8 mouse cellular contexts compared by ENCODE assay signal in the genomic region with DNA sequence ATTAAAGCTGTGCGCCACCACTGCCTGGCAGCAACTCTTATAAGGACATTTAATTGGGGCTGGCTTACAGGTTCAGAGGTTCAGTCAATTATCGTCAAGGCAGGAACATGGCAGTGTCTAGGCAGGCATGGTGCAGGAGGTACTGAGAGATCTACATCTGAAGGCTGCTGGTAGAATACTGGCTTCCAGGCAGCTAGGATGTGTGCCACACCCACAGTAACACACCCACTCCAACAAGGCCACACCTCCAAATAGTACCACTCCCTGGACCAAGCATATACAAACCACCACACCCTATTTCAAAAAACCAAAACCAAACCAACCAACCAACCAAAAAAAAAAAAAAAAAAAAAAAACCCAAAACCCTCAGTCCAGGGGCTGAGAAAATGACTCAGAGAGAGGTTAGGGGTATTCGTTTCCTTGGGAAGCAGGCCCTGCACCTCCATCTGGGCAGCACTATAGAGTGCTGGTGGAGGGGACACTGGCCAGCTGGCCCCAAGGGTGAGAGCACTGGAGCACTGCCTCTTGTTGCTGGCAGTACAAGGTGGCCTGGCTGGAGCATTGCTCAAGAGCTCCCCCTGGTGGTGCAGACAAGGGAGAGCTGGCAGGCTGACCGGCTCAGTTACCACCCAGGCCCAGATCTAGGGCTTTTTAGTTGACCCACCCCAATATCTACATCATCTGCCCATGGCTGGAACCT. TPM values are rescaled to one million over a fixed set of nuclear protein-coding genes. Genes with fewer than 3 reads are reported as not detected.
DNase-seq lines count a peak whose midpoint lies in the region; ATAC-seq and TF ChIP-seq lines count a peak whose summit lies in the region.

No protein-coding gene starts in this region.

- H3K4me2 ChIP-seq in forebrain, embryonic 11.5 days (ENCODE audit: low read depth, low read length, severe bottlenecking) = no peak overlapping the region
- no peak overlapping the region for H3K4me2 ChIP-seq in heart, embryonic 16.5 days (ENCODE audit: low read depth, low read length)
- peak overlapping the region; percentile 25 for H3K4me2 ChIP-seq in liver, embryonic 16.5 days (ENCODE audit: low read depth, low read length)

- H3K4me3 ChIP-seq in G1E (ENCODE audit: low read depth, low read length) = no peak overlapping the region
- no peak overlapping the region for H3K4me3 ChIP-seq in forebrain, embryonic 11.5 days (ENCODE audit: low read depth, low read length)
- H3K4me3 ChIP-seq in heart, embryonic 16.5 days (ENCODE audit: low read length) = no peak overlapping the region
- no peak overlapping the region for H3K4me3 ChIP-seq in liver, embryonic 16.5 days (ENCODE audit: low read depth, low read length)

- H3K9me3 ChIP-seq in G1E (replicated peaks) = no peaks in the 10 kb centered on the region
- H3K9me3 ChIP-seq in forebrain, embryonic 11.5 days (ENCODE audit: control insufficient read depth, low read length) = no peaks in the 10 kb centered on the region
- no peaks in the 10 kb centered on the region for H3K9me3 ChIP-seq in heart, embryonic 16.5 days (replicated peaks; ENCODE audit: control insufficient read depth, low read length)
- no peaks in the 10 kb centered on the region for H3K9me3 ChIP-seq in liver, embryonic 16.5 days (replicated peaks; ENCODE audit: control insufficient read depth, low read length)

- H3K27ac ChIP-seq in forebrain, embryonic 11.5 days (ENCODE audit: low read depth, low read length) = no peak overlapping the region
- H3K27ac ChIP-seq in heart, embryonic 16.5 days (ENCODE audit: low read length) = no peak overlapping the region
- peak overlapping the region; percentile 87 for H3K27ac ChIP-seq in liver, embryonic 16.5 days (ENCODE audit: low read length)

- TF ChIP-seq CTCF in G1E (IDR thresholded peaks at IDR 0.05; ENCODE audit: low read depth, low read length) = peak; percentile 98

- H3K27me3 ChIP-seq in G1E (ENCODE audit: insufficient read depth, low read length) = peaks cover 4% of the 10 kb centered on the region; the same call in 1 of the 2 replicates
- no peaks in the 10 kb centered on the region for H3K27me3 ChIP-seq in forebrain, embryonic 11.5 days (ENCODE audit: control insufficient read depth, insufficient read depth, low read length)
- no peaks in the 10 kb centered on the region for H3K27me3 ChIP-seq in heart, embryonic 16.5 days (ENCODE audit: control insufficient read depth, insufficient read depth, low read length)
- no peaks in the 10 kb centered on the region for H3K27me3 ChIP-seq in liver, embryonic 16.5 days (ENCODE audit: control insufficient read depth, insufficient read depth, low read depth, low read length)

- peaks cover 27% of the 10 kb centered on the region for H3K4me1 ChIP-seq in G1E (ENCODE audit: insufficient read depth, low read depth, low read length)
- no peaks in the 10 kb centered on the region for H3K4me1 ChIP-seq in forebrain, embryonic 11.5 days (replicated peaks; ENCODE audit: control insufficient read depth, insufficient read depth, low read length)
- H3K4me1 ChIP-seq in heart, embryonic 16.5 days (ENCODE audit: control insufficient read depth, insufficient read depth, low read length) = no peaks in the 10 kb centered on the region
- peaks cover 47% of the 10 kb centered on the region for H3K4me1 ChIP-seq in liver, embryonic 16.5 days (ENCODE audit: control insufficient read depth, low read depth, low read length)

- H3K9ac ChIP-seq in forebrain, embryonic 11.5 days (ENCODE audit: low read length) = no peak overlapping the region
- H3K9ac ChIP-seq in heart, embryonic 16.5 days (ENCODE audit: low read length) = no peak overlapping the region
- no peak overlapping the region for H3K9ac ChIP-seq in liver, embryonic 16.5 days (ENCODE audit: low read depth, low read length)

- peak; percentile 64 for DNase-seq in G1E (ENCODE audit: low spot score)
- DNase-seq in c-Kit-positive CD71-negative TER-119-negative erythroid progenitor cells, embryonic 14.5 days (ENCODE audit: low read depth) = peak; percentile 45
- peak; percentile 87 for DNase-seq in forebrain, embryonic 11.5 days (ENCODE audit: low spot score)
- DNase-seq in kidney, postnatal 10 days = peak; percentile 77
- DNase-seq in thymus, postnatal 0 days (ENCODE audit: low spot score) = peak; percentile 50

- H3K36me3 ChIP-seq in G1E (replicated peaks) = no peaks in the 10 kb centered on the region
- H3K36me3 ChIP-seq in forebrain, embryonic 11.5 days (ENCODE audit: control insufficient read depth, insufficient read depth, low read length) = no peaks in the 10 kb centered on the region
- no peaks in the 10 kb centered on the region for H3K36me3 ChIP-seq in heart, embryonic 16.5 days (ENCODE audit: control insufficient read depth, insufficient read depth)
- no peaks in the 10 kb centered on the region for H3K36me3 ChIP-seq in liver, embryonic 16.5 days (ENCODE audit: control insufficient read depth, insufficient read depth)

- ATAC-seq in G1E (ENCODE audit: extremely low read depth, insufficient number of reproducible peaks, low FRiP score, poor library complexity, severe bottlenecking) = peak; percentile 69
- peak; percentile 78 for ATAC-seq in forebrain, embryonic 11.5 days (replicated peaks; ENCODE audit: low FRiP score)
- peak; percentile 55; the same call in 1 of the 2 replicates for ATAC-seq in heart, embryonic 16.5 days (replicated peaks; ENCODE audit: extremely low read depth, insufficient read depth, low FRiP score)
- ATAC-seq in liver, embryonic 16.5 days (ENCODE audit: low read depth) = peak; percentile 82
- ATAC-seq in neutrophil, adult 5-6 weeks (ENCODE audit: extremely low read depth, insufficient number of reproducible peaks, low FRiP score, poor library complexity, severe bottlenecking) = peak; percentile 88

- 46% methylated on average over 4 of the region's 4 CpGs for WGBS in forebrain, embryonic 11.5 days
- 51% methylated on average over 4 of the region's 4 CpGs for WGBS in heart, embryonic 16.5 days
- 46% methylated on average over 4 of the region's 4 CpGs for WGBS in liver, embryonic 16.5 days (ENCODE audit: insufficient replicate concordance)

RNA-seq across cellular contexts. Expression of a gene that starts 39.6 kb away (rescaled TPM):
- total RNA-seq in G1E (2014; fragmentation: Nextera tagmentation) (107 and 116 TPM in 2 replicates), G1E (2017) (107 and 113 TPM in 2 replicates)
- polyA plus RNA-seq in G1E (2012) = 50.9 and 68.7 TPM in 2 replicates
- 115 and 117 TPM in 2 replicates for polyA plus RNA-seq in forebrain, embryonic 11.5 days (2014; fragmentation: Nextera tagmentation; extraction: Ambion mirVana)
- 49.9 and 57.6 TPM in 2 replicates for polyA plus RNA-seq in heart, embryonic 16.5 days (2015; fragmentation: Nextera tagmentation; extraction: Ambion mirVana)
- 33.4 and 34.1 TPM in 2 replicates for polyA plus RNA-seq in liver, embryonic 16.5 days (2015; fragmentation: Nextera tagmentation; extraction: Ambion mirVana)
- total RNA-seq in neutrophil, adult 5-6 weeks (2017) = 83.2 and 85.0 TPM in 2 replicates
- 80.3 and 87.6 TPM in 2 replicates for polyA plus RNA-seq in thymus, postnatal 0 days (2015; fragmentation: Nextera tagmentation; extraction: Ambion mirVana)

RNA-seq across cellular contexts. Expression of a gene that starts 42.2 kb away (rescaled TPM):
- total RNA-seq in G1E (2014; fragmentation: Nextera tagmentation) (1.6 and 1.7 TPM in 2 replicates), G1E (2017) (not detected in 2 replicates)
- polyA plus RNA-seq in G1E (2012) = not detected in 2 replicates
- 0.73 and 0.79 TPM in 2 replicates for polyA plus RNA-seq in forebrain, embryonic 11.5 days (2014; fragmentation: Nextera tagmentation; extraction: Ambion mirVana)
- 1.1 and 1.9 TPM in 2 replicates for polyA plus RNA-seq in heart, embryonic 16.5 days (2015; fragmentation: Nextera tagmentation; extraction: Ambion mirVana)
- 0.32 and 0.77 TPM in 2 replicates for polyA plus RNA-seq in liver, embryonic 16.5 days (2015; fragmentation: Nextera tagmentation; extraction: Ambion mirVana)
- total RNA-seq in neutrophil, adult 5-6 weeks (2017) = 3.7 and 5.4 TPM in 2 replicates
- polyA plus RNA-seq in thymus, postnatal 0 days (2015; fragmentation: Nextera tagmentation; extraction: Ambion mirVana) = 0.49 and 0.71 TPM in 2 replicates

RNA-seq across cellular contexts. Expression of a gene that starts 47.1 kb away (rescaled TPM):
- total RNA-seq in G1E (2014; fragmentation: Nextera tagmentation) (not detected in 2 replicates), G1E (2017) (0.70 and 1.3 TPM in 2 replicates)
- not detected in 2 replicates for polyA plus RNA-seq in G1E (2012)
- polyA plus RNA-seq in forebrain, embryonic 11.5 days (2014; fragmentation: Nextera tagmentation; extraction: Ambion mirVana) = 0.83 and 1.4 TPM in 2 replicates
- polyA plus RNA-seq in heart, embryonic 16.5 days (2015; fragmentation: Nextera tagmentation; extraction: Ambion mirVana) = 0.46 TPM in 1 of 2 replicates, not detected in the other
- polyA plus RNA-seq in liver, embryonic 16.5 days (2015; fragmentation: Nextera tagmentation; extraction: Ambion mirVana) = 0.13 and 0.33 TPM in 2 replicates
- total RNA-seq in neutrophil, adult 5-6 weeks (2017) = not detected in 2 replicates
- polyA plus RNA-seq in thymus, postnatal 0 days (2015; fragmentation: Nextera tagmentation; extraction: Ambion mirVana) = 0.79 and 1.1 TPM in 2 replicates

RNA-seq across cellular contexts. Expression of a gene that starts 51.4 kb away (rescaled TPM):
- total RNA-seq in G1E (2014; fragmentation: Nextera tagmentation) (not detected in 2 replicates), G1E (2017) (not detected in 2 replicates)
- polyA plus RNA-seq in G1E (2012) = not detected in 2 replicates
- polyA plus RNA-seq in forebrain, embryonic 11.5 days (2014; fragmentation: Nextera tagmentation; extraction: Ambion mirVana) = not detected in 2 replicates
- polyA plus RNA-seq in heart, embryonic 16.5 days (2015; fragmentation: Nextera tagmentation; extraction: Ambion mirVana) = 0.64 TPM in 1 of 2 replicates, not detected in the other
- not detected in 2 replicates for polyA plus RNA-seq in liver, embryonic 16.5 days (2015; fragmentation: Nextera tagmentation; extraction: Ambion mirVana)
- total RNA-seq in neutrophil, adult 5-6 weeks (2017) = not detected in 2 replicates
- polyA plus RNA-seq in thymus, postnatal 0 days (2015; fragmentation: Nextera tagmentation; extraction: Ambion mirVana) = 0.30 and 0.58 TPM in 2 replicates
